Mouse (Mus musculus) midbrain, embryonic 16.5 days (tissue): ENCODE measurements at regions not wholly inside any gene's neighbourhood (a gene's known extent, or its start where the extent isn't known, plus 50 kb on each side); places are given as distances from the start of the nearest gene placed in this dataset.

Experiments used
- ATAC-seq: fragments of 200-750 bp; cut with Nextera tagmentation; 2 replicates; pipeline ENCODE4 v1.8.0; 2017; ENCODE audit warnings: moderate TSS enrichment
- H3K27ac ChIP-seq: fragments of 300-500 bp; sonication (generic); 2 replicates; pipeline ENCODE4 v1.5.1; 2014; ENCODE audit warnings: mild to moderate bottlenecking, low read length, mixed read lengths
- H3K27me3 ChIP-seq: fragments of 300-500 bp; sonication (generic); 2 replicates; pipeline ENCODE4 v1.6.1; 2014; ENCODE audit warnings: low read depth, low read length, mixed read lengths; ENCODE audit not compliant: control insufficient read depth, insufficient read depth
- H3K36me3 ChIP-seq: fragments of 300-500 bp; sonication (generic); 2 replicates; pipeline ENCODE4 v1.6.1; 2014; ENCODE audit warnings: mild to moderate bottlenecking, low read length, moderate library complexity, mixed read lengths; ENCODE audit not compliant: control insufficient read depth, insufficient read depth
- H3K4me1 ChIP-seq: fragments of 300-500 bp; sonication (generic); 2 replicates; pipeline ENCODE4 v1.6.1; 2014; ENCODE audit warnings: mild to moderate bottlenecking, low read length, mixed read lengths; ENCODE audit not compliant: control insufficient read depth, insufficient read depth
- H3K4me2 ChIP-seq: fragments of 300-500 bp; sonication (generic); 2 replicates; pipeline ENCODE4 v1.6.1; 2014; ENCODE audit warnings: mild to moderate bottlenecking, low read length, mixed read lengths
- H3K4me3 ChIP-seq: fragments of 300-500 bp; sonication (generic); 2 replicates; pipeline ENCODE4 v1.5.1; 2014; ENCODE audit warnings: low read depth, mild to moderate bottlenecking, low read length, moderate library complexity, mixed read lengths
- H3K9ac ChIP-seq: fragments of 300-500 bp; sonication (generic); 2 replicates; pipeline ENCODE4 v1.6.1; 2014; ENCODE audit warnings: low read depth, low read length, mixed read lengths
- H3K9me3 ChIP-seq: fragments of 300-500 bp; sonication (generic); replicated peaks from 2 replicates; pipeline ENCODE4 v1.6.1; 2014; ENCODE audit warnings: mild to moderate bottlenecking, low read length, mixed read lengths; ENCODE audit not compliant: control insufficient read depth, poor library complexity, severe bottlenecking
- WGBS: fragments of 180-500 bp; shearing (Covaris S2); extraction: QIAGEN DNeasy Blood & Tissue Kit; methylation state at CpG from one replicate; pipeline ENCODE4 v1.1.7; 2014; 5-methylcytosine and 5-hydroxymethylcytosine counted together

GRCm38 (mm10) chr13:90371415-90372150 lies 282.2 kb upstream of the Xrcc4 start:
- no peak for ATAC-seq

DNA sequence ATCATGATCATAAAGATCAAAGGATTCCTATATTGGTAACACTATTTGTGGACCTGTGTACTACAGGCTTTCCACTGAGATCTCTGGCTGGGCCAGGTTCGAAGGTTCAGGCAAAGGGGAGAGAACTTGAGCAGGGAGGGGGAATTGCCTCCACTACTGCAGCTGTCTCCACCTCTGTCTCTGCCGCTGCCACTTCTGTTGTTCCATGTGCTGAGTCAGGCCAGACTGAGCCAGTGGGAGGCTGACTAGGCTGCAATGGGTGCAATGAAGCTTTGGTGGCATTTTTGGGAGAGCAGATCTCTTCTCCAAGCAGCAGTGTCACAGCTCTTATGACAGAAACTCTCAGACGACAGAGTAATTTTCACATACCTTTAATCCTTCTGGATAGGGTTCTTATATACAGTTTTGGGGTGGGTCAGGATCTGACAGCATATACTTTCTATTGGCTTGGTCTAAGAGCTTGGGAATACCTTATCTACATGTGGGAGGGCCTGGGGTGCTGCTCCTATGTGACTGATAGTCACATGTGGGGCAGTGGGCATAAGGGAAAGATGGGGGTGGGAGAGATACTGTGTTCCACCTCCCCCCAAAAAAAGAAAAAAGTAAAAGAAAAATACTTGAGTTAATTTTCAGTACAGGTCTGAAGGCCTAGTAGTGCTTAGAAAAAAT lies 281.5 kb upstream of the Xrcc4 start:
- H3K4me3 ChIP-seq, result no peak overlapping the region
- no peaks in the 10 kb centered on the region for H3K4me1 ChIP-seq
- no peak for ATAC-seq
- no peak overlapping the region for H3K4me2 ChIP-seq
- no peaks in the 10 kb centered on the region for H3K9me3 ChIP-seq
- H3K27me3 ChIP-seq, result no peaks in the 10 kb centered on the region
- no peak overlapping the region for H3K27ac ChIP-seq
- WGBS, result 80% methylated on average over 3 of the region's 3 CpGs
- no peak overlapping the region for H3K9ac ChIP-seq
- no peaks in the 10 kb centered on the region for H3K36me3 ChIP-seq

More at GRCm38 (mm10) chr13:90371415-90372150, 282.2 kb upstream of the Xrcc4 start:
- Histone ChIP-seq H3K27ac (no peak overlapping the region), H3K4me1 (no peaks in the 10 kb centered on the region), H3K36me3 (no peaks in the 10 kb centered on the region), H3K9me3 (no peaks in the 10 kb centered on the region), H3K4me2 (no peak overlapping the region), H3K4me3 (no peak overlapping the region), H3K9ac (no peak overlapping the region), H3K27me3 (no peaks in the 10 kb centered on the region)
- 69% methylated on average over 4 of the region's 4 CpGs for WGBS

GRCm38 (mm10) chr13:90364518-90365027 lies 275.2 kb upstream of the Xrcc4 start:
- no peak for ATAC-seq
- Histone ChIP-seq H3K9ac (no peak overlapping the region), H3K4me1 (no peaks in the 10 kb centered on the region), H3K27ac (no peak overlapping the region), H3K4me3 (no peak overlapping the region), H3K36me3 (no peaks in the 10 kb centered on the region), H3K4me2 (no peak overlapping the region), H3K27me3 (no peaks in the 10 kb centered on the region), H3K9me3 (no peaks in the 10 kb centered on the region)
- 88% methylated on average over 4 of the region's 4 CpGs for WGBS

GRCm38 (mm10) chr13:90359861-90360601 lies 270.6 kb upstream of the Xrcc4 start:
- Histone ChIP-seq H3K4me3 (no peak overlapping the region), H3K27me3 (no peaks in the 10 kb centered on the region), H3K36me3 (no peaks in the 10 kb centered on the region), H3K4me2 (no peak overlapping the region), H3K9ac (no peak overlapping the region), H3K27ac (no peak overlapping the region), H3K4me1 (no peaks in the 10 kb centered on the region), H3K9me3 (no peaks in the 10 kb centered on the region)
- no peak for ATAC-seq
- 83% methylated on average over 10 of the region's 10 CpGs for WGBS

DNA sequence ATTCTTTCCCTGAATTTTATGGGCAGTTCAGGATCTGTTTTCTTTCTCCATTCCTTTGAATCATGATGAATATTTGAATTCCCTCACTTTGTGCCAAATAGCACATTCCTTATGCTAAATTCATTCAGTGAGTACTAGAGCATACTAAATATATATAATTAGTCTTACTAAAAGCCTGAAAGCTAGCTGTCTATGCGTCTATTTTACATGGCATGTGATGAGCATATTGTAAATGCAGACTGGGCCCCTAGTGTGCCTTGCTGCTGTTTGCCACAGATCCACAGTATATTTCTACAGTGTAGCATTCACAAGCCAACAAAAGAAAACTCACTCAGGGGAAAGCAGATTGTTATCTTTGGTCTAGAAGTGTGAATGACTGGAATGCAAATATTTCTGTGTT lies 268.7 kb upstream of the Xrcc4 start:
- H3K9me3 ChIP-seq, result no peaks in the 10 kb centered on the region
- H3K4me2 ChIP-seq, result no peak overlapping the region
- no peak overlapping the region for H3K27ac ChIP-seq
- no peaks in the 10 kb centered on the region for H3K4me1 ChIP-seq
- no peaks in the 10 kb centered on the region for H3K27me3 ChIP-seq
- ATAC-seq, result 0 out of 2 replicates have a peak, but pooled peaks have one; percentile 45
- no peak overlapping the region for H3K9ac ChIP-seq
- H3K36me3 ChIP-seq, result no peaks in the 10 kb centered on the region
- WGBS, result 50% methylated on average over 1 of the region's 1 CpGs
- no peak overlapping the region for H3K4me3 ChIP-seq

DNA sequence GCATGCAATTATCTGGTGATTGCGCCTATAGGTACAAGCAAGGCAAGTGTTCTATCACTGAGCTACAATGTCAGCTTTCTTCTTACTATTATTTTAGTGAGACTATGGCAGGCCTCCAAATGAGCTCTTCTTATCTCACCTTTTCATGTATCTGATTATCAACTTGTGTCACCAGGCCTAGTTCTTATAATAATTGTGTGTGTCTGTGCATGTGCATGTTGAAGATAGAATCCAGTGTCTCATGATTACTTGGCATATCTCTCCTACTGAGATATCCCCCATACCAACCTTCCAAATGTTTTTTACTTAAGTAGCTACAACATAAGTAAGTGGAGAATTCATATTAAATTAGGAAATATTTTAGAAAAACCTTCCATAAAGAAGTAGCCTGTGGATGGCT lies 266.2 kb upstream of the Xrcc4 start:
- no peaks in the 10 kb centered on the region for H3K9me3 ChIP-seq
- no peak overlapping the region for H3K4me3 ChIP-seq
- no peak overlapping the region for H3K27ac ChIP-seq
- H3K27me3 ChIP-seq, result no peaks in the 10 kb centered on the region
- no peaks in the 10 kb centered on the region for H3K36me3 ChIP-seq
- H3K4me2 ChIP-seq, result no peak overlapping the region
- 95% methylated on average over 1 of the region's 1 CpGs for WGBS
- H3K9ac ChIP-seq, result no peak overlapping the region
- H3K4me1 ChIP-seq, result no peaks in the 10 kb centered on the region
- ATAC-seq, result no peak

- no peak for ATAC-seq
- Histone ChIP-seq H3K4me2 (no peak overlapping the region), H3K27me3 (no peaks in the 10 kb centered on the region), H3K27ac (no peak overlapping the region), H3K9me3 (no peaks in the 10 kb centered on the region), H3K4me1 (no peaks in the 10 kb centered on the region), H3K36me3 (no peaks in the 10 kb centered on the region), H3K9ac (no peak overlapping the region), H3K4me3 (no peak overlapping the region)
- WGBS, result 85% methylated on average over 4 of the region's 4 CpGs
Measured at GRCm38 (mm10) chr13:90342823-90343222, 253.4 kb upstream of the Xrcc4 start.

DNA sequence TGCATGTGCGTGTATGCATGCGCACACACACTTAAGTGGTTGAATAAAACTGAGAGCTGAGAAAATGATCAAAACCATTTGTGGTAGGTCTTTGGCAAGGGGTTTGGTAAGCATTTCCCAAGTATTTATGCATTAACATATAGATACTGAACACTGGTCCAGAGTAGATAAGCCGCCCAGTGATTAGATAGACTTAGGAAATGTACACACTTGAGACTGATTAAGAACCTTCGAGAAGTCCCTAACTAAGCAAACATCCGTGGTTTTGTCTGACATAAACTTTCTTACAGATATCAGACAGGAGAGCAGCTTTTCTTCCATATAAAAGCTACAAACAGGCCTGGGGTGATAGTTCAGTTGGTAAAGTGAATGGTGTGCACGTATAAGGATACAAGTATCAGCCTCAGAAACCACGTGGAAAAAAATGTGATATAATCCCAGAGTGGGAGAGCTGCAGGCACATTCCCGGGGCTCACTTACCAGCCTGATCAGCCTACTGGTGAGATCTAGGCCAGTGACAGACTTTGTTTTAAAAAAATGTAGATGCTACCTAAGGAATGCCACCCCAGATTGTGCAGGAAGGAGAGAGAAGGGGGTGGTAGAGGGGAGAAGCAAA lies 252.3 kb upstream of the Xrcc4 start:
- H3K27ac ChIP-seq, result no peak overlapping the region
- H3K9ac ChIP-seq, result no peak overlapping the region
- H3K4me1 ChIP-seq, result no peaks in the 10 kb centered on the region
- no peak for ATAC-seq
- H3K36me3 ChIP-seq, result no peaks in the 10 kb centered on the region
- H3K9me3 ChIP-seq, result no peaks in the 10 kb centered on the region
- no peak overlapping the region for H3K4me3 ChIP-seq
- no peak overlapping the region for H3K4me2 ChIP-seq
- 79% methylated on average over 8 of the region's 8 CpGs for WGBS
- no peaks in the 10 kb centered on the region for H3K27me3 ChIP-seq
